Mouse (Mus musculus) CH12.LX (cell line): ENCODE measurements at regions not wholly inside any gene's neighbourhood (a gene's known extent, or its start where the extent isn't known, plus 50 kb on each side); places are given as distances from the start of the nearest gene placed in this dataset.

ENCODE experiments used
- CTCF ChIP-seq, 2 experiments: IDR thresholded peaks in 1 of 2; conservative IDR thresholded peaks in 1 of 2; 2 replicates each; pipeline ENCODE4 v1.5.1; 2011 to 2012; ENCODE audit warnings: low read depth in 2 of 2, low read length in 2 of 2, improper control_type of control experiment in 1 of 2, inconsistent platforms in 1 of 2, mild to moderate bottlenecking in 1 of 2, moderate library complexity in 1 of 2
- EP300 ChIP-seq: IDR thresholded peaks from 2 replicates; pipeline ENCODE4 v1.6.1; 2011; ENCODE audit warnings: low read length, improper control_type of control experiment
- MAX ChIP-seq: IDR thresholded peaks from 2 replicates; pipeline ENCODE4 v1.6.1; 2011; ENCODE audit warnings: low read length, improper control_type of control experiment
- NRF1 ChIP-seq: IDR thresholded peaks from 2 replicates; pipeline ENCODE4 v1.6.1; 2014; ENCODE audit warnings: low read depth, mild to moderate bottlenecking, inconsistent platforms, low read length, improper control_type of control experiment, moderate library complexity
- POLR2A ChIP-seq: IDR thresholded peaks from 2 replicates; pipeline ENCODE4 v1.6.1; 2011; ENCODE audit warnings: low read depth, mild to moderate bottlenecking, improper control_type of control experiment, low read length
- POLR2AphosphoS2 ChIP-seq: IDR thresholded peaks from 2 replicates; pipeline ENCODE4 v1.6.1; 2011; ENCODE audit warnings: low read depth, low read length, improper control_type of control experiment
- ZMIZ1 ChIP-seq: IDR thresholded peaks from 2 replicates; pipeline ENCODE4 v1.6.1; 2012; ENCODE audit warnings: low read depth, mild to moderate bottlenecking, inconsistent platforms, low read length, improper control_type of control experiment
- ZNF384 ChIP-seq: IDR thresholded peaks from 2 replicates; pipeline ENCODE4 v1.6.1; 2012; ENCODE audit warnings: low read depth, low read length, improper control_type of control experiment, inconsistent platforms

DNA sequence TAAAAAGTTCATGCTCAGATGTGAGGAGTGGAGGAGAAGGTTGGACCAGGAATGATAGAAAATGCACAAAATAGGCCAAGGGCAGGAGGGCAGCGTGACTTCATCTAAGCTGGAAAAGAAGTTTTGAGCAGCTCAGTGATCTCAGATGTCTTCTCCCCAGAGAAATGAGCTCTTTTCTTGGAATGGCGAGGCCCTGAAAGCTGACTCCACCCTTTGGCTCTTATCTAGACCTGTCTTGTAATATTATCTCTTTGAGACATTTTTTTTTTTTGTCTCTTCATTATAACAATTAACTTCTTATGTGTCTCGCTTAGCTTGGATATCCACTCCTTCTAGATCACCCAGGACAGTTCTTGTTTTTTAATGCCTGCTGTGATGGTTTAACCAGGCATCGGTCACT is 53.0 kb upstream of the Kif2a start:
- TF ChIP-seq CTCF (conservative IDR thresholded peaks at IDR 0.05 in 1 of 2, IDR thresholded peaks at IDR 0.05 in 1 of 2; ENCODE audit: low read depth in 2 of 2, low read length in 2 of 2) (no peak), ZNF384 (no peak), NRF1 (no peak), MAX (no peak), POLR2A (no peak), POLR2AphosphoS2 (no peak), ZMIZ1 (no peak), EP300 (no peak)
